Mouse (Mus musculus) CD4-positive, CD25-positive, alpha-beta regulatory T cell, adult 4 months (primary cell): ENCODE measurements around the gene Ttc5. TPM values are rescaled to one million over a fixed set of nuclear protein-coding genes. Genes with fewer than 3 reads are reported as not detected.
"Not testable (repeated sequence)": the region's sequence is repeated elsewhere in the genome, so short reads cannot be mapped to it uniquely, and the experiment has no call there.

Experiments
- ATAC-seq: one replicate; pipeline ENCODE4 v1.8.0; 2017
- polyA plus RNA-seq, 2 experiments: library from polyadenylated mRNA; unstranded; fragments of 100-300 nt; shearing (Covaris generic); gene quantifications; one replicate each; pipeline ENCODE4 v1.2.1; 2017

The Ttc5 gene
- polyA plus RNA-seq, 2 experiments from 2014 or later, result 119 to 155 TPM

- no peak for ATAC-seq
Measured at GRCm38 (mm10) chr14:50765736-50766135, 19.6 kb downstream of the Ttc5 start.

GRCm38 (mm10) chr14:50758416-50759085 lies 26.8 kb downstream of the Ttc5 start:
- no peak for ATAC-seq

- ATAC-seq, result no peak
Measured at GRCm38 (mm10) chr14:50744994-50745393, 40.3 kb downstream of the Ttc5 start, which contains the start of gene Olfr749. Gene Olfr749, minus strand, starts transcription at chr14:50745094.

- ATAC-seq, result no peak
Measured at GRCm38 (mm10) chr14:50741584-50741983, 43.7 kb downstream of the Ttc5 start.

- ATAC-seq, result no peak
Measured at GRCm38 (mm10) chr14:50740334-50740733, 45.0 kb downstream of the Ttc5 start.

GRCm38 (mm10) chr14:50722371-50722770 lies 62.9 kb downstream of the Ttc5 start:
- not testable (repeated sequence) for ATAC-seq

GRCm38 (mm10) chr14:50719875-50720274 lies 65.4 kb downstream of the Ttc5 start:
- not testable (repeated sequence) for ATAC-seq

Other genes starting within 250 kb of the Ttc5 start
- not detected for gene Olfr744, start 170.6 kb downstream of the Ttc5 start, polyA plus RNA-seq
- not detected for gene Olfr745, start 146.1 kb downstream of the Ttc5 start, polyA plus RNA-seq
- gene Olfr746, start 138.4 kb downstream of the Ttc5 start, polyA plus RNA-seq, result not detected
- not detected for gene Olfr747, start 92.3 kb downstream of the Ttc5 start, polyA plus RNA-seq
- gene Olfr748, start 78.1 kb downstream of the Ttc5 start, polyA plus RNA-seq, result not detected
- not detected for gene Olfr749, start 40.4 kb downstream of the Ttc5 start, polyA plus RNA-seq
- gene Ccnb1ip1, start 22.2 kb upstream of the Ttc5 start, polyA plus RNA-seq, result not detected
- 100 to 1,000 TPM; 116 to 117 TPM for gene Parp2, start 22.3 kb upstream of the Ttc5 start, polyA plus RNA-seq
- gene Tep1, start 85.0 kb upstream of the Ttc5 start, polyA plus RNA-seq, result 10 to 100 TPM; 16.1 to 24.3 TPM
- gene Klhl33, start 112.0 kb upstream of the Ttc5 start, polyA plus RNA-seq, result under 1 TPM in 1 of 2 experiments, not detected in 1; 0.15 TPM
- gene Osgep, start 139.4 kb upstream of the Ttc5 start, polyA plus RNA-seq, result 100 to 1,000 TPM in 1 of 2 experiments, 10 to 100 TPM in 1; 85.3 to 100 TPM
- gene Apex1, start 139.4 kb upstream of the Ttc5 start, polyA plus RNA-seq, result 100 to 1,000 TPM in 1 of 2 experiments, 10 to 100 TPM in 1; 74.0 to 103 TPM
- 1 to 10 TPM; 2.9 to 3.4 TPM for gene Pip4p1, start 145.3 kb upstream of the Ttc5 start, polyA plus RNA-seq
- 10 to 100 TPM; 61.1 to 62.9 TPM for gene Pnp, start 145.6 kb upstream of the Ttc5 start, polyA plus RNA-seq
- 1 to 10 TPM; 3.4 to 9.3 TPM for gene Gm49342, start 159.0 kb upstream of the Ttc5 start, polyA plus RNA-seq
- gene Pnp2, start 170.5 kb upstream of the Ttc5 start, polyA plus RNA-seq, result 1 to 10 TPM; 1.1 to 1.2 TPM
- gene Rnase10, start 222.2 kb upstream of the Ttc5 start, polyA plus RNA-seq, result not detected